Mouse (Mus musculus) heart, postnatal 0 days (tissue): ENCODE data around the gene Slc35b2.

Source experiments
- CTCF ChIP-seq: IDR thresholded peaks from 2 replicates; pipeline ENCODE4 v1.5.1; 2016; ENCODE audit warnings: antibody characterized with exemption, control low read depth, low read depth
- EP300 ChIP-seq: IDR thresholded peaks from 2 replicates; pipeline ENCODE4 v1.6.1; 2016; ENCODE audit warnings: antibody characterized with exemption, low read depth

GRCm38 (mm10) chr17:45556107-45556489 lies 7.6 kb upstream of the Slc35b2 start:
- no peak for TF ChIP-seq CTCF
- TF ChIP-seq EP300, result no peak
